ENCODE assay signal across 18 mouse cellular contexts in the genomic region with DNA sequence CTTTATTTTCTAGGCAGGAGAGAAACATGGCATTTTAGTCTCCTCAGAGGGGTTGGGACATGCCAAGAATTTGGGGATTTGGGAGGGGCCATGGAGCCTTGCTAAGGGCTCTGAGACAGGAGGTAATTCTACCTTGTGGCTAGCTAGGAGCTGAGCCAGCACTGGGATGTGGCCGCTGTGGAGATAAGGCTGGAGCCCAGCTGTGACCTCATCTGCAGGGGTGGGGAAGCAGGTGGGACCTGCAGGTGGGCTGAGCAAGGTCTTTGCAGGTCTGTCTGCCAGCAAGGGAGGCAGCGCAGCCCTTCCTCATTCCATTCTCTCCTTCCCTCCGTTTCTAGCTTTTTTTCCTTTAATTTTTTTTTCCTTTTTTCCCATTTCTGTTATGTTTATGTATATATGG. TPM values are rescaled to one million over a fixed set of nuclear protein-coding genes. Genes with fewer than 3 reads are reported as not detected.
DNase-seq lines count a peak whose midpoint lies in the region; ATAC-seq and TF ChIP-seq lines count a peak whose summit lies in the region.
"Had no signal": no experiment of that assay in that cellular context is flagged by ENCODE, and none has a peak within 500 bp of the region (broad histone marks: within the 10 kb centered on the region; RNA-seq: fewer than 3 reads in every experiment).

No protein-coding gene starts in this region.

- H3K4me1 ChIP-seq in hindbrain, embryonic 10.5 days (replicated peaks), result peaks cover 14% of the 10 kb centered on the region
- H3K4me1 ChIP-seq in hindbrain, embryonic 11.5 days (replicated peaks; ENCODE audit: control insufficient read depth, insufficient read depth, low read length), result no peaks in the 10 kb centered on the region
- H3K4me1 ChIP-seq in MEL (ENCODE audit: control insufficient read depth in 1 of 2, insufficient read depth in 2 of 2, low read length in 2 of 2), result peaks cover 40 to 47% of the 10 kb centered on the region in 2 experiments
- H3K4me1 ChIP-seq in liver, embryonic 13.5 days (replicated peaks), result peaks cover 64% of the 10 kb centered on the region
- H3K4me1 ChIP-seq in heart, adult 2 months (ENCODE audit: control insufficient read depth, insufficient read depth, low read length), result peaks cover 8% of the 10 kb centered on the region

- no peak overlapping the region for H3K4me3 ChIP-seq in hindbrain, embryonic 10.5 days
- no peak overlapping the region for H3K4me3 ChIP-seq in hindbrain, embryonic 11.5 days (ENCODE audit: low read depth, low read length)
- H3K4me3 ChIP-seq in MEL (ENCODE audit: control insufficient read depth in 1 of 2, insufficient read depth in 1 of 2, low read depth in 2 of 2, low read length in 2 of 2), result no peak overlapping the region
- H3K4me3 ChIP-seq in liver, embryonic 13.5 days (replicated peaks), result no peak overlapping the region
- H3K4me3 ChIP-seq in heart, adult 2 months, result no peak overlapping the region
- H3K4me3 ChIP-seq: heart, embryonic 15.5 days; hindbrain, embryonic 15.5 days had no signal

- DNase-seq in hindbrain, embryonic 10.5 days (ENCODE audit: low spot score), result no peak
- DNase-seq in hindbrain, embryonic 11.5 days (ENCODE audit: low spot score), result no peak
- no peak for DNase-seq in MEL (ENCODE audit: low read depth, low spot score)
- no peak for DNase-seq in liver, embryonic 13.5 days
- DNase-seq in thymus, postnatal 10 days (ENCODE audit: low spot score in 2 of 2), result peak; percentile 48 to 59
- DNase-seq in left cerebral cortex, postnatal 25 days (ENCODE audit: low spot score in 2 of 2), result no peak
- DNase-seq in left cerebral cortex, postnatal 10 days (ENCODE audit: extremely low spot score in 1 of 2, low spot score in 2 of 2), result no peak
- DNase-seq in heart, adult 2 months, result no peak
- DNase-seq: adrenal gland, adult 2 months; cerebellum, adult 11-12 months; kidney, postnatal 14 days; lung, adult 2 months; midbrain, embryonic 14.5 days; right cerebral cortex, postnatal 4 days had no signal

- no peaks in the 10 kb centered on the region for H3K79me2 ChIP-seq in MEL (ENCODE audit: control insufficient read depth, insufficient read depth, low read length, poor library complexity)
- no peaks in the 10 kb centered on the region for H3K79me2 ChIP-seq in heart, adult 2 months (replicated peaks; ENCODE audit: control insufficient read depth, insufficient read depth, low read length)

- 0 out of 2 replicates have a peak overlapping the region, but pooled peaks have one; percentile 35 for H3K27ac ChIP-seq in hindbrain, embryonic 10.5 days
- no peak overlapping the region for H3K27ac ChIP-seq in hindbrain, embryonic 11.5 days (ENCODE audit: low read depth, low read length)
- H3K27ac ChIP-seq in MEL (ENCODE audit: control insufficient read depth, low read depth, low read length), result peak overlapping the region; percentile 93; the same call in 1 of the 2 replicates
- peak overlapping the region; percentile 100 for H3K27ac ChIP-seq in liver, embryonic 13.5 days
- H3K27ac ChIP-seq in heart, adult 2 months, result no peak overlapping the region
- H3K27ac ChIP-seq: heart, embryonic 15.5 days; hindbrain, embryonic 15.5 days had no signal

- no peak for TF ChIP-seq RAD21 in MEL (IDR thresholded peaks at IDR 0.05; ENCODE audit: low read depth, low read length)

- no peaks in the 10 kb centered on the region for H3K9me3 ChIP-seq in hindbrain, embryonic 10.5 days
- no peaks in the 10 kb centered on the region for H3K9me3 ChIP-seq in hindbrain, embryonic 11.5 days (ENCODE audit: control insufficient read depth, low read length)
- H3K9me3 ChIP-seq in MEL (replicated peaks; ENCODE audit: insufficient read depth, low read length), result no peaks in the 10 kb centered on the region
- no peaks in the 10 kb centered on the region for H3K9me3 ChIP-seq in liver, embryonic 13.5 days (replicated peaks)
- H3K9me3 ChIP-seq: heart, embryonic 15.5 days; hindbrain, embryonic 15.5 days had no signal

- no peak overlapping the region for H3K9ac ChIP-seq in hindbrain, embryonic 11.5 days (ENCODE audit: low read depth, low read length)
- H3K9ac ChIP-seq in MEL (ENCODE audit: control insufficient read depth, low read depth, low read length, poor library complexity, severe bottlenecking), result no peak overlapping the region
- peak overlapping the region; percentile 77 for H3K9ac ChIP-seq in liver, embryonic 13.5 days
- H3K9ac ChIP-seq in heart, adult 2 months (ENCODE audit: low read depth, low read length), result no peak overlapping the region
- H3K9ac ChIP-seq: heart, embryonic 15.5 days; hindbrain, embryonic 15.5 days had no signal

- no peak for ATAC-seq in hindbrain, embryonic 11.5 days (ENCODE audit: low FRiP score)
- ATAC-seq in liver, embryonic 13.5 days (ENCODE audit: low read depth), result no peak
- ATAC-seq: forebrain, embryonic 14.5 days; intestine, postnatal 0 days had no signal

- H3K36me3 ChIP-seq in hindbrain, embryonic 10.5 days, result no peaks in the 10 kb centered on the region
- H3K36me3 ChIP-seq in hindbrain, embryonic 11.5 days (ENCODE audit: control insufficient read depth, insufficient read depth, low read length), result no peaks in the 10 kb centered on the region
- H3K36me3 ChIP-seq in MEL (ENCODE audit: control insufficient read depth in 1 of 2, insufficient read depth in 2 of 2, low read length in 2 of 2), result peaks cover 18 to 46% of the 10 kb centered on the region in 2 experiments
- H3K36me3 ChIP-seq in liver, embryonic 13.5 days, result peaks cover 86% of the 10 kb centered on the region
- no peaks in the 10 kb centered on the region for H3K36me3 ChIP-seq in heart, adult 2 months (ENCODE audit: control insufficient read depth, insufficient read depth, low read length)
- H3K36me3 ChIP-seq: heart, embryonic 15.5 days; hindbrain, embryonic 15.5 days had no signal

- no peak for TF ChIP-seq CTCF in MEL (IDR thresholded peaks at IDR 0.05 in 2 of 3, conservative IDR thresholded peaks at IDR 0.05 in 1 of 3; ENCODE audit: control insufficient read depth in 1 of 3, insufficient read depth in 1 of 3, low read depth in 2 of 3, low read length in 3 of 3, poor library complexity in 1 of 3, severe bottlenecking in 1 of 3)
- TF ChIP-seq CTCF in heart, adult 2 months (IDR thresholded peaks at IDR 0.05), result no peak

- TF ChIP-seq EP300 in MEL (IDR thresholded peaks at IDR 0.05; ENCODE audit: low read depth in 1 of 2, low read length in 2 of 2), result peak; percentile 26 to 61; a peak in 3 of 4 replicates
- no peak for TF ChIP-seq EP300 in heart, adult 2 months (IDR thresholded peaks at IDR 0.05; ENCODE audit: insufficient read depth, low read depth, low read length)

- no peak for TF ChIP-seq POLR2A in MEL (IDR thresholded peaks at IDR 0.05; ENCODE audit: control insufficient read depth in 1 of 2, insufficient read depth in 1 of 2, low read depth in 1 of 2, low read length in 2 of 2, poor library complexity in 1 of 2)
- TF ChIP-seq POLR2A in heart, adult 2 months (IDR thresholded peaks at IDR 0.05; ENCODE audit: insufficient read depth, low read depth, low read length), result no peak

- H3K4me2 ChIP-seq in hindbrain, embryonic 11.5 days (replicated peaks; ENCODE audit: low read depth, low read length), result no peak overlapping the region
- H3K4me2 ChIP-seq in liver, embryonic 13.5 days, result peak overlapping the region; percentile 74; the same call in 1 of the 2 replicates
- H3K4me2 ChIP-seq: heart, embryonic 15.5 days; hindbrain, embryonic 15.5 days had no signal

- intact Hi-C loops in left cerebral cortex, postnatal 25 days (cut with DNase I), result no loop called here
- intact Hi-C loops in left cerebral cortex, postnatal 10 days (cut with DNase I), result no loop called here
- intact Hi-C loops in heart, adult 2 months (cut with DNase I), result no loop called here

- H3K27me3 ChIP-seq in hindbrain, embryonic 10.5 days (ENCODE audit: insufficient read depth, poor library complexity, severe bottlenecking), result no peaks in the 10 kb centered on the region
- no peaks in the 10 kb centered on the region for H3K27me3 ChIP-seq in hindbrain, embryonic 11.5 days (ENCODE audit: control insufficient read depth, insufficient read depth, low read length)
- H3K27me3 ChIP-seq in MEL (ENCODE audit: control insufficient read depth in 1 of 2, insufficient read depth in 2 of 2, low read length in 2 of 2), result no peaks in the 10 kb centered on the region
- H3K27me3 ChIP-seq in liver, embryonic 13.5 days, result no peaks in the 10 kb centered on the region
- no peaks in the 10 kb centered on the region for H3K27me3 ChIP-seq in heart, adult 2 months (ENCODE audit: control insufficient read depth, insufficient read depth, low read length)
- H3K27me3 ChIP-seq: heart, embryonic 15.5 days; hindbrain, embryonic 15.5 days had no signal

- 61% methylated on average over 3 of the region's 3 CpGs for WGBS in hindbrain, embryonic 10.5 days
- WGBS in hindbrain, embryonic 11.5 days, result 57% methylated on average over 3 of the region's 3 CpGs
- WGBS in liver, embryonic 13.5 days (ENCODE audit: insufficient replicate concordance), result 64% methylated on average over 3 of the region's 3 CpGs
- 67% methylated on average over 3 of the region's 3 CpGs for WGBS in heart, adult 2 months

RNA-seq across cellular contexts. Expression of gene Fam117a, which starts 21.4 kb away (rescaled TPM):
- 10.8 and 11.0 TPM in 2 replicates for polyA plus RNA-seq in hindbrain, embryonic 10.5 days (2016; fragmentation: Nextera tagmentation; extraction: Ambion mirVana)
- polyA plus RNA-seq in hindbrain, embryonic 11.5 days (2014; fragmentation: Nextera tagmentation; extraction: Ambion mirVana), result 8.3 and 11.1 TPM in 2 replicates
- 37.1 and 49.9 TPM in 2 replicates for total RNA-seq in MEL (2012; rRNA removed)
- polyA plus RNA-seq in MEL (2012; ENCODE audit: insufficient read depth in 1 of 2, insufficient read length in 2 of 2, low read depth in 1 of 2, low replicate concordance in 2 of 2, missing spikeins in 1 of 2), result 100 to 1,000 TPM in 1 of 2 experiments, not detected in 1; 116 TPM
- polyA plus RNA-seq in liver, embryonic 13.5 days (2015; fragmentation: Nextera tagmentation; extraction: Ambion mirVana), result 58.0 and 64.5 TPM in 2 replicates
- 1 to 10 TPM; 2.5 to 3.8 TPM for total RNA-seq in left cerebral cortex, postnatal 25 days (2021)
- total RNA-seq in left cerebral cortex, postnatal 10 days (2021), result 1 to 10 TPM; 2.9 TPM
- total RNA-seq in heart, adult 2 months (2021), result 1 to 10 TPM; 8.6 to 10.0 TPM
- polyA plus RNA-seq in heart, adult 2 months (2012; rRNA removed), result 9.1 and 19.0 TPM in 2 replicates

RNA-seq across cellular contexts. Expression of gene Slc35b1, which starts 26.2 kb away (rescaled TPM):
- polyA plus RNA-seq in hindbrain, embryonic 10.5 days (2016; fragmentation: Nextera tagmentation; extraction: Ambion mirVana), result 119 TPM in 2 replicates
- 134 and 143 TPM in 2 replicates for polyA plus RNA-seq in hindbrain, embryonic 11.5 days (2014; fragmentation: Nextera tagmentation; extraction: Ambion mirVana)
- total RNA-seq in MEL (2012; rRNA removed), result 51.8 and 59.1 TPM in 2 replicates
- 10 to 100 TPM in 1 of 2 experiments, not detected in 1; 82.4 TPM for polyA plus RNA-seq in MEL (2012; ENCODE audit: insufficient read depth in 1 of 2, insufficient read length in 2 of 2, low read depth in 1 of 2, low replicate concordance in 2 of 2, missing spikeins in 1 of 2)
- 54.7 and 58.1 TPM in 2 replicates for polyA plus RNA-seq in liver, embryonic 13.5 days (2015; fragmentation: Nextera tagmentation; extraction: Ambion mirVana)
- 10 to 100 TPM; 65.6 to 66.0 TPM for total RNA-seq in left cerebral cortex, postnatal 25 days (2021)
- 10 to 100 TPM; 78.8 to 79.4 TPM for total RNA-seq in left cerebral cortex, postnatal 10 days (2021)
- total RNA-seq in heart, adult 2 months (2021), result 10 to 100 TPM; 34.2 to 41.3 TPM
- polyA plus RNA-seq in heart, adult 2 months (2012; rRNA removed), result 47.2 and 74.2 TPM in 2 replicates

RNA-seq across cellular contexts. Expression of gene Kat7, which starts 48.2 kb away (rescaled TPM):
- polyA plus RNA-seq in hindbrain, embryonic 10.5 days (2016; fragmentation: Nextera tagmentation; extraction: Ambion mirVana), result 79.0 and 84.9 TPM in 2 replicates
- polyA plus RNA-seq in hindbrain, embryonic 11.5 days (2014; fragmentation: Nextera tagmentation; extraction: Ambion mirVana), result 63.8 and 79.7 TPM in 2 replicates
- 81.4 and 83.1 TPM in 2 replicates for total RNA-seq in MEL (2012; rRNA removed)
- polyA plus RNA-seq in MEL (2012; ENCODE audit: insufficient read depth in 1 of 2, insufficient read length in 2 of 2, low read depth in 1 of 2, low replicate concordance in 2 of 2, missing spikeins in 1 of 2), result 100 to 1,000 TPM in 1 of 2 experiments, 10 to 100 TPM in 1; 95.4 to 100 TPM
- polyA plus RNA-seq in liver, embryonic 13.5 days (2015; fragmentation: Nextera tagmentation; extraction: Ambion mirVana), result 33.4 and 39.7 TPM in 2 replicates
- total RNA-seq in left cerebral cortex, postnatal 25 days (2021), result 10 to 100 TPM; 67.5 to 70.1 TPM
- 10 to 100 TPM; 59.1 to 60.9 TPM for total RNA-seq in left cerebral cortex, postnatal 10 days (2021)
- 10 to 100 TPM; 25.9 to 28.6 TPM for total RNA-seq in heart, adult 2 months (2021)
- 19.8 and 31.4 TPM in 2 replicates for polyA plus RNA-seq in heart, adult 2 months (2012; rRNA removed)

RNA-seq across cellular contexts. Expression of gene Spop, which starts 55.6 kb away (rescaled TPM):
- polyA plus RNA-seq in hindbrain, embryonic 10.5 days (2016; fragmentation: Nextera tagmentation; extraction: Ambion mirVana), result 143 and 167 TPM in 2 replicates
- polyA plus RNA-seq in hindbrain, embryonic 11.5 days (2014; fragmentation: Nextera tagmentation; extraction: Ambion mirVana), result 133 and 146 TPM in 2 replicates
- 41.5 and 45.7 TPM in 2 replicates for total RNA-seq in MEL (2012; rRNA removed)
- 10 to 100 TPM in 1 of 2 experiments, not detected in 1; 84.0 TPM for polyA plus RNA-seq in MEL (2012; ENCODE audit: insufficient read depth in 1 of 2, insufficient read length in 2 of 2, low read depth in 1 of 2, low replicate concordance in 2 of 2, missing spikeins in 1 of 2)
- 81.9 and 93.0 TPM in 2 replicates for polyA plus RNA-seq in liver, embryonic 13.5 days (2015; fragmentation: Nextera tagmentation; extraction: Ambion mirVana)
- total RNA-seq in left cerebral cortex, postnatal 25 days (2021), result 100 to 1,000 TPM; 183 to 188 TPM
- total RNA-seq in left cerebral cortex, postnatal 10 days (2021), result 100 to 1,000 TPM; 140 to 143 TPM
- 100 to 1,000 TPM; 155 to 170 TPM for total RNA-seq in heart, adult 2 months (2021)
- 69.3 and 112 TPM in 2 replicates for polyA plus RNA-seq in heart, adult 2 months (2012; rRNA removed)

Comparison
In these comparisons a context has a peak if more than half of its experiments do, and no peak if none do; other contexts are left out.
1. H3K27ac ChIP-seq: peak in hindbrain, embryonic 10.5 days (single experiment), MEL (single experiment) and liver, embryonic 13.5 days (single experiment); none in hindbrain, embryonic 11.5 days (single experiment) and heart, adult 2 months (single experiment).
2. DNase-seq: peak in thymus, postnatal 10 days (2 of 2); none in hindbrain, embryonic 10.5 days (single experiment), hindbrain, embryonic 11.5 days (single experiment), MEL (single experiment), liver, embryonic 13.5 days (single experiment), left cerebral cortex, postnatal 25 days (0 of 2), left cerebral cortex, postnatal 10 days (0 of 2) and heart, adult 2 months (0 of 2).